Mouse (Mus musculus) embryonic stem cell, embryonic (primary cell): ENCODE measurements at regions not wholly inside any gene's neighbourhood (a gene's known extent, or its start where the extent isn't known, plus 50 kb on each side); places are given as distances from the start of the nearest gene placed in this dataset.

Experiments
- CTCF ChIA-PET, 4 experiments: fragments of 300-600 bp in 2 of 4; fragments of 350-600 bp in 2 of 4; sonication (Branson Sonifier 250); formaldehyde crosslinking; loops; one replicate each; lab custom pipeline; 2022; ENCODE audit warnings: inconsistent platforms in 2 of 4; lab: Charles Lee
- POLR2A ChIA-PET, 4 experiments: fragments of 300-600 bp in 2 of 4; fragments of 350-600 bp in 2 of 4; sonication (Branson Sonifier 250); formaldehyde crosslinking; loops; one replicate each; lab custom pipeline; 2022; ENCODE audit warnings: antibody characterized with exemption in 4 of 4, inconsistent platforms in 1 of 4; lab: Charles Lee

- CTCF ChIA-PET, result no interaction called here
- POLR2A ChIA-PET, result interaction anchor here in 1 of 4 experiments (1.0 kb wide), 1 partner anchor 15 kb away, joined by 3 read pairs; no protein-coding TSS in a partner anchor
These were observed 51.0 kb upstream of the Mrps10 start for GRCm38 (mm10) chr17:47317651-47318050.

- ChIA-PET POLR2A (interaction anchor here in 1 of 4 experiments (1.8 kb wide), 1 partner anchor 159 kb away, joined by 4 read pairs; no protein-coding TSS in a partner anchor), CTCF (interaction anchor here in 3 of 4 experiments (0.6 to 1.5 kb wide), 4 partner anchors 9 to 46 kb away, joined by 3 to 5 read pairs (median 4); no protein-coding TSS in a partner anchor)
These were observed 55.5 kb upstream of the Mrps10 start for GRCm38 (mm10) chr17:47313162-47313561.

GRCm38 (mm10) chr17:47311272-47311671 lies 57.4 kb upstream of the Mrps10 start:
- POLR2A ChIA-PET, result interaction anchor here in 2 of 4 experiments (0.7 to 1.1 kb wide), 2 partner anchors 11 to 64 kb away, joined by 3 read pairs; no protein-coding TSS in a partner anchor
- CTCF ChIA-PET, result interaction anchor here in 2 of 4 experiments (1.0 to 1.6 kb wide), 2 partner anchors 17 kb away, joined by 3 to 6 read pairs; no protein-coding TSS in a partner anchor

- ChIA-PET POLR2A (interaction anchor here in 3 of 4 experiments (0.6 to 1.7 kb wide), 14 partner anchors 9 to 428 kb away, joined by 3 to 6 read pairs (median 4); no protein-coding TSS in a partner anchor), CTCF (interaction anchor here in 2 of 4 experiments (0.6 to 2.1 kb wide), 7 partner anchors 8 to 267 kb away, joined by 3 to 6 read pairs (median 4); no protein-coding TSS in a partner anchor)
These were observed 62.5 kb upstream of the Mrps10 start for GRCm38 (mm10) chr17:47306027-47306761.

- CTCF ChIA-PET, result no interaction called here
These were observed 64.1 kb upstream of the Mrps10 start for GRCm38 (mm10) chr17:47304463-47305199.

GRCm38 (mm10) chr17:47303600-47303999 lies 65.1 kb upstream of the Mrps10 start:
- ChIA-PET CTCF (interaction anchor here in 1 of 4 experiments (0.8 kb wide), 1 partner anchor 19 kb away, joined by 3 read pairs; no protein-coding TSS in a partner anchor), POLR2A (interaction anchor here in 1 of 4 experiments (0.5 kb wide), 1 partner anchor 457 kb away, joined by 4 read pairs; no protein-coding TSS in a partner anchor)

More at GRCm38 (mm10) chr17:47304463-47305199, 64.1 kb upstream of the Mrps10 start:
- POLR2A ChIA-PET, result interaction anchor here in 1 of 4 experiments (0.9 kb wide), 1 partner anchor 27 kb away, joined by 3 read pairs; no protein-coding TSS in a partner anchor

- ChIA-PET CTCF (interaction anchor here (0.5 to 1.2 kb wide), 11 partner anchors 8 to 574 kb away, joined by 3 to 13 read pairs (median 3); no protein-coding TSS in a partner anchor), POLR2A (interaction anchor here in 1 of 4 experiments (0.6 to 1.5 kb wide), 4 partner anchors 12 to 95 kb away, joined by 3 to 6 read pairs (median 3); no protein-coding TSS in a partner anchor)
These were observed 70.2 kb upstream of the Mrps10 start for GRCm38 (mm10) chr17:47298396-47298919.

- ChIA-PET CTCF (interaction anchor here in 2 of 4 experiments (0.6 to 1.2 kb wide), 6 partner anchors 9 to 104 kb away, joined by 3 to 5 read pairs (median 3); no protein-coding TSS in a partner anchor), POLR2A (interaction anchor here in 1 of 4 experiments (0.9 to 1.5 kb wide), 2 partner anchors 12 to 31 kb away, joined by 3 to 6 read pairs; no protein-coding TSS in a partner anchor)
These were observed 70.7 kb upstream of the Mrps10 start for GRCm38 (mm10) chr17:47297965-47298364.

GRCm38 (mm10) chr17:47296709-47297450 lies 71.8 kb upstream of the Mrps10 start:
- CTCF ChIA-PET, result interaction anchor here in 2 of 4 experiments (0.5 to 1.1 kb wide), 3 partner anchors 63 to 714 kb away, joined by 3 to 4 read pairs (median 3); no protein-coding TSS in a partner anchor
- POLR2A ChIA-PET, result no interaction called here

GRCm38 (mm10) chr17:47295315-47296011 lies 73.2 kb upstream of the Mrps10 start:
- POLR2A ChIA-PET, result interaction anchor here in 2 of 4 experiments (1.1 to 1.6 kb wide), 3 partner anchors 11 to 155 kb away, joined by 3 to 4 read pairs (median 3); no protein-coding TSS in a partner anchor
- CTCF ChIA-PET, result no interaction called here

GRCm38 (mm10) chr17:47294091-47294534 lies 74.6 kb upstream of the Mrps10 start:
- POLR2A ChIA-PET, result interaction anchor here in 3 of 4 experiments (0.9 to 1.7 kb wide), 7 partner anchors 8 to 202 kb away, joined by 3 to 4 read pairs (median 4); no protein-coding TSS in a partner anchor
- CTCF ChIA-PET, result interaction anchor here in 2 of 4 experiments (0.7 to 1.3 kb wide), 2 partner anchors 27 to 1028 kb away, joined by 3 read pairs; no protein-coding TSS in a partner anchor

- ChIA-PET CTCF (interaction anchor here in 3 of 4 experiments (0.6 to 1.3 kb wide), 4 partner anchors 26 to 1027 kb away, joined by 3 to 5 read pairs (median 4); no protein-coding TSS in a partner anchor), POLR2A (interaction anchor here in 3 of 4 experiments (0.7 to 1.7 kb wide), 7 partner anchors 9 to 201 kb away, joined by 3 to 4 read pairs (median 3); no protein-coding TSS in a partner anchor)
These were observed 75.5 kb upstream of the Mrps10 start for GRCm38 (mm10) chr17:47293178-47293577.

- POLR2A ChIA-PET, result interaction anchor here in 3 of 4 experiments (0.8 to 1.2 kb wide), 6 partner anchors 8 to 95 kb away, joined by 3 read pairs; no protein-coding TSS in a partner anchor
These were observed 77.1 kb upstream of the Mrps10 start for GRCm38 (mm10) chr17:47291558-47291957.

GRCm38 (mm10) chr17:47285616-47286015 lies 83.1 kb upstream of the Mrps10 start:
- ChIA-PET POLR2A (interaction anchor here in 1 of 4 experiments (0.6 kb wide), 1 partner anchor 8 kb away, joined by 3 read pairs; no protein-coding TSS in a partner anchor), CTCF (no interaction called here)

More at GRCm38 (mm10) chr17:47291558-47291957, 77.1 kb upstream of the Mrps10 start:
- CTCF ChIA-PET, result interaction anchor here in 2 of 4 experiments (0.6 to 1.1 kb wide), 3 partner anchors 10 to 259 kb away, joined by 3 to 5 read pairs (median 4); no protein-coding TSS in a partner anchor

GRCm38 (mm10) chr17:47284236-47284635 lies 84.5 kb upstream of the Mrps10 start:
- POLR2A ChIA-PET, result interaction anchor here in 3 of 4 experiments (0.6 to 1.4 kb wide), 10 partner anchors 8 to 487 kb away, joined by 3 to 5 read pairs (median 3); no protein-coding TSS in a partner anchor

More at GRCm38 (mm10) chr17:47284236-47284635, 84.5 kb upstream of the Mrps10 start:
- CTCF ChIA-PET, result interaction anchor here in 2 of 4 experiments (0.6 kb wide), 3 partner anchors 23 to 1607 kb away, joined by 3 to 5 read pairs (median 4); no protein-coding TSS in a partner anchor
